Mouse (Mus musculus) hindbrain, embryonic 12.5 days (tissue): Measurements from ENCODE around the gene Prex1. TPM values are rescaled to one million over a fixed set of nuclear protein-coding genes. Genes with fewer than 3 reads are reported as not detected.
A peak's percentile ranks its signal among the peaks of the same experiment; 100 is the strongest.

Source experiments
- ATAC-seq: fragments of 200-750 bp; cut with Nextera tagmentation; 2 replicates; pipeline ENCODE4 v1.8.0; 2017; ENCODE audit warnings: moderate TSS enrichment; ENCODE audit not compliant: low FRiP score
- H3K27ac ChIP-seq: fragments of 300-500 bp; sonication (generic); 2 replicates; pipeline ENCODE4 v1.5.1; 2016; ENCODE audit warnings: mild to moderate bottlenecking
- H3K27me3 ChIP-seq: fragments of 300-500 bp; sonication (generic); 2 replicates; pipeline ENCODE4 v1.6.1; 2016; ENCODE audit warnings: mild to moderate bottlenecking
- H3K36me3 ChIP-seq: fragments of 300-500 bp; sonication (generic); 2 replicates; pipeline ENCODE4 v1.6.1; 2016; ENCODE audit warnings: mild to moderate bottlenecking
- H3K4me1 ChIP-seq: fragments of 300-500 bp; sonication (generic); 2 replicates; pipeline ENCODE4 v1.6.1; 2016
- H3K4me2 ChIP-seq: fragments of 300-500 bp; sonication (generic); replicated peaks from 2 replicates; pipeline ENCODE4 v1.6.1; 2016; ENCODE audit warnings: mild to moderate bottlenecking
- H3K4me3 ChIP-seq: fragments of 300-500 bp; sonication (generic); 2 replicates; pipeline ENCODE4 v1.5.1; 2016; ENCODE audit warnings: mild to moderate bottlenecking
- H3K9ac ChIP-seq: fragments of 300-500 bp; sonication (generic); 2 replicates; pipeline ENCODE4 v1.6.1; 2016; ENCODE audit warnings: mild to moderate bottlenecking, moderate library complexity
- H3K9me3 ChIP-seq: fragments of 300-500 bp; sonication (generic); replicated peaks from 2 replicates; pipeline ENCODE4 v1.6.1; 2016; ENCODE audit warnings: mild to moderate bottlenecking
- WGBS: fragments of 180-500 bp; shearing (Covaris S2); methylation state at CpG from one replicate; pipeline ENCODE4 v1.1.7; 2016; 5-methylcytosine and 5-hydroxymethylcytosine counted together
- polyA plus RNA-seq: library from polyadenylated mRNA; unstranded; fragments of >200 nt; fragmentation: Nextera tagmentation; extraction: Ambion mirVana; gene quantifications from 2 replicates; pipeline ENCODE4 v1.2.1, GENCODE M21; 2016

The Prex1 gene
- polyA plus RNA-seq, 1 experiment from 2014 or later, result 43.8 TPM

DNA sequence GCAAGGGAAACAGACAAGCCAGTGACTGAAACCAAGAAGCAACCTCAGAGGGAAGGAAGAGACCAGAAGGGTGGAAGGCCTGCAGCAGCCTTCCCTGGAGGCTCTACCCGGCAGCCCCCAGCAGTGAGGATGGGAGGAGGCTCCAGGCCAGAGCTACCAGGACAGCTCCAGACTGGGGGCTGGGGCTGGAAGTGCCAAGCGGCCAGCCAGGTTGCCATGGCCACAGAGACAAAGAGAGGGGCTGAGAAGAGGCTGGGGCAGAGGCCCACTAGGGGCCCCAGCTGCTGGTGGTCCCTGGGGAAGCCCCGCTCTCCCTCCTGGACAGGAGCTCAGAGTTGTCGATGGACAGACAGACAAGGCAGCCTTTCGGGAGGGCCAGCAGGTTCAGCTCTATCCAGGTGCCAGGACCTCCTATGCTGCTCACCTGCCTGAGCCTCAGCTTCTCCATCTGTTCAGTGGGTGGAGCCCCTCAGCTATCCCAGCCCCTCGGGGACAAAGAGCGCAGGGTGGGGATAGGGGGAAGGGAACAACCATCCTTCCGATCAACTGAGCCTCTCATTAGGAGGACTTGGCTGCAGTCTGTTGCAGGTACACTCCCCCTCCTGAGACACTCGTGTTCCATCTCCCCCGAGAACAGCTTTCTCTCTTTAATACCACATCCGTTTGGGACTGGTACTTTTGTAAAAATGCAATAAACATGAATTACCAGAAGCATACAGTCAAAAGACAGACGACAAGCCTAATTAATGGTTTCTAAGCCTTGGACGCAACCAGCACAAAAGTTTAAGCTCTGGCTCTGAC is 34.5 kb downstream of the Prex1 start:
- Histone ChIP-seq H3K36me3 (no peaks in the 10 kb centered on the region), H3K4me1 (peaks cover 80% of the 10 kb centered on the region), H3K9ac (0 out of 2 replicates have a peak overlapping the region, but pooled peaks have one; percentile 35), H3K27ac (peak overlapping the region; percentile 82), H3K4me2 (peak overlapping the region; percentile 31), H3K9me3 (no peaks in the 10 kb centered on the region), H3K4me3 (no peak overlapping the region; the same call in 1 of the 2 replicates), H3K27me3 (no peaks in the 10 kb centered on the region; the same call in 1 of the 2 replicates)
- 23% methylated on average over 12 of the region's 13 CpGs for WGBS
- ATAC-seq, result peak; percentile 84

DNA sequence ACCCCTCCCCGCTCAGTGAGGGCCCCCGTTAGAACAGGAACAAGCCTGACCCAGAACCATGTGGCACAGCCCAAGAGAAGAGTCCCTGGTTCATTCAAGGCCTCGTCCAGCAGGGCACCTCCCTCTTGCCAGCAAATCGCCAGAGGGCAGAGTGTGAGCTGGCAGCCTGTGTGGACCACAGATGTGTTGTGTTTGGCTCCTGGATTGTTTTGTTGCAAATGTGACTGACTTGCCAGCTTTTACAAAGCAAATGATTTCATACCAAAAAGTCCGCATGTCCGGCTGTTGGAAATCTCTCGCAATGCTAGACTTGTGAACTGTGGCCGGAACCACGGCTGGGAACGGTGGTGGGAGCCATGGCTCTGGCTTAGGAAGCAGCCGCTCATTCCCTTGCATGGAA is 36.7 kb downstream of the Prex1 start:
- no peak for ATAC-seq

DNA sequence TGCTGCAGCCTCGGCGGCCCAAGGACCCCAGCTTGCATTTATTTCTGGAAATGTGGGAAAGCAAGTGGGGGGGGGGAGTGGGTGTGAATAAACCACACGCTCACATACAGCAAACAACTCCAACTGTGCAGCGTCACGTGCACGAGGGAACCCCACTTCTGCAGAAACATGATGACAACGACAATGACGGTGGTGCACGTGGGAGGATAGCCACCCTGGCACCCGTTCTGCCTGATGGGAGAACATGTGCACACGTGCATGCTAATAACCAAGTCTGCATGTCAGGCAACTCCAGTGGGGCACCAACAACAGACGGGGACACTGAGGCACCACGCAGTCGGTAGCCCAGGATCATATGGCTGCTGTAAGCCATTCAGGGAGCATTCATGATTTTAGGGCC is 37.1 kb downstream of the Prex1 start:
- H3K9me3 ChIP-seq, result no peaks in the 10 kb centered on the region
- H3K9ac ChIP-seq, result no peak overlapping the region
- H3K27me3 ChIP-seq, result no peaks in the 10 kb centered on the region; the same call in 1 of the 2 replicates
- H3K27ac ChIP-seq, result peak overlapping the region; percentile 68; the same call in 1 of the 2 replicates
- no peak overlapping the region for H3K4me3 ChIP-seq
- peaks cover 72% of the 10 kb centered on the region for H3K4me1 ChIP-seq
- WGBS, result 69% methylated on average over 14 of the region's 14 CpGs
- H3K4me2 ChIP-seq, result peak overlapping the region; percentile 38
- no peaks in the 10 kb centered on the region for H3K36me3 ChIP-seq
- ATAC-seq, result no peak

More for the DNA sequence above, 36.7 kb downstream of the Prex1 start:
- Histone ChIP-seq H3K4me2 (peak overlapping the region; percentile 38; the same call in 1 of the 2 replicates), H3K9me3 (no peaks in the 10 kb centered on the region), H3K27me3 (no peaks in the 10 kb centered on the region; the same call in 1 of the 2 replicates), H3K27ac (peak overlapping the region; percentile 66), H3K4me3 (no peak overlapping the region), H3K36me3 (no peaks in the 10 kb centered on the region), H3K4me1 (peaks cover 68% of the 10 kb centered on the region), H3K9ac (no peak overlapping the region)
- WGBS, result 78% methylated on average over 11 of the region's 11 CpGs

DNA sequence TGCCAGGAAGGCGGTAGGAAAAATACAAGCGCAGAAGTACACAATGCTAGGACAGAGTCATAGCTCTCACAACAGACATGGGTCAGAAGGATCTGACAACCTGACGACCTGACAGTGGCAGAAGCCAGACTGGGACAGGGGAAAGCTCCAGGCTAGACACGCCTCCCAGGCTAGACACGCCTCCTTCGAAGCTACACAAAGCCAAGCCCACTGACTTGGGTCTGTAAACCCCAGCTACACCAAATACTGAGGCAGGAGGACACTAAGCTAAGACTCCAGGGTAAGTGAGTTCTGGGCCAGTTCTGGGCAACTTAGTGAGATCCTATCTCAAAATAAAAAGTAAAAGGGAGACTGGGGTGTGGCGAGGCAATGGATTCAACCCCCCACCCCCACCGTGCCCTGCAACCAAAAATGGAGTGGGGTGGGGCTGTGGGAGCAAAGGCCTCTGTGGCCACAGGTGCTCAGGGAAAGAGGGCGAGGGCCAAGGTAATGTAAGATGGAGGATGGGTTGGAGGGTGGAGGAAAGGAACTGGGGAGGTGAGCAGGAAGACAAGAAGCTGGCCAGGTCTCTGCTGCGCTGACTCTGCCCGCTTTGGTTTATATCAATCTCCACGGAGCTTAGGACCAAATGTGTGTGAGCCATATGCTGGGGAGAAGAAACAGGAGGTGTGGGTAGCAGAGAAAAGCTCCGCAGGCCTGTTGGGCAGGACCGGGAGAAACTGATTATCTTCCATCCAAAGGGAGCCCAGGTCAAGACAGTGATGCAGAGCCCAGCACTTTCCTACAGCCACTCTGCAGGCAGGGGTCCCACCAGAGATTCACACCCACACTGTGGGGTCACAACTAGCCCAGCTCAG is 37.8 kb downstream of the Prex1 start:
- Histone ChIP-seq H3K4me3 (no peak overlapping the region), H3K9ac (peak overlapping the region; percentile 36; the same call in 1 of the 2 replicates), H3K4me1 (peaks cover 79% of the 10 kb centered on the region), H3K36me3 (no peaks in the 10 kb centered on the region), H3K27ac (peak overlapping the region; percentile 68), H3K27me3 (no peaks in the 10 kb centered on the region; the same call in 1 of the 2 replicates), H3K9me3 (no peaks in the 10 kb centered on the region), H3K4me2 (peak overlapping the region; percentile 38)
- ATAC-seq, result no peak
- WGBS, result 40% methylated on average over 14 of the region's 14 CpGs

DNA sequence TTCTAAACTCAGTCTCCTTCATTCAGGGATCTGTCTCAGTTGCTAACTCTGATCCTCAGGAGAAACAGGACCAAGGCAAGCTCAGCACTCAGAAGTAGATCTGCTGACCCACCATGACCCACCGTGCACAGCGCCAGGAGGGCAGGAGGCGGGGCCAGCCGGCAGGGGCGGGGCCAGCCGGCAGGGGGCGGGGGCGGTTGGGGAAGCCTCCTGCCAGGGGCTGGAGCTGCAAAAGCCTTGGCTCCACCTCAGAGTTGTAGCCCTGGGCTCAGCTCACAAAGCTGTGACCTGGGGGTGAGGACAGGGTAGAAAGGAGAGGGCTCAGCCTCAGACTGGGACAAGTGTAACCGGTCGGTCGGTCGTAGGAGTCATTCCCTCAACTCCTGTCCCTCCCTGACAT is 38.9 kb downstream of the Prex1 start:
- no peak overlapping the region for H3K9ac ChIP-seq
- H3K4me3 ChIP-seq, result no peak overlapping the region
- ATAC-seq, result no peak
- no peaks in the 10 kb centered on the region for H3K36me3 ChIP-seq
- 5% methylated on average over 12 of the region's 12 CpGs for WGBS
- H3K9me3 ChIP-seq, result no peaks in the 10 kb centered on the region
- peak overlapping the region; percentile 68 for H3K27ac ChIP-seq
- H3K27me3 ChIP-seq, result no peaks in the 10 kb centered on the region; the same call in 1 of the 2 replicates
- peaks cover 80% of the 10 kb centered on the region for H3K4me1 ChIP-seq
- H3K4me2 ChIP-seq, result no peak overlapping the region

DNA sequence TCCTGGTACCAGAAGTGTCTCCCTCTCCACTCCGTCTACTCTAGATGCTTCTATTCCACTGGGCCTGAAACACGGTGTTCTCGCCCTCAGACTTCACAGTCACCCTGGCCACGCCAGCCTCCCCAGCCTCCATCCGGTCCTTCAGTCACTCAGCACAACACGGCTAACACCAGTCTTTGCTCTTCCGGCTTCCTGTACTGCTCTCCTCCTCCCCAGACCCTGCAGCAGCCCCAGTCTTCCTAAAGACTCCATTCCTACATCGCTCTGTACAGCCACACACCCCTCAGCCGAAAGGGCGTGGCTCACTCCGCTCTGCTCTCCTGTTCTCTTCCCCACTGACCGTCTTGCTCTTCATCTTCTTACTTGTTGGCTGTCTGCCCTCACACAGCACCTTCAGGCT is 39.7 kb downstream of the Prex1 start:
- Histone ChIP-seq H3K9me3 (no peaks in the 10 kb centered on the region), H3K4me1 (peaks cover 80% of the 10 kb centered on the region), H3K36me3 (no peaks in the 10 kb centered on the region), H3K9ac (no peak overlapping the region), H3K4me3 (no peak overlapping the region), H3K27me3 (no peaks in the 10 kb centered on the region; the same call in 1 of the 2 replicates), H3K27ac (0 out of 2 replicates have a peak overlapping the region, but pooled peaks have one; percentile 9), H3K4me2 (no peak overlapping the region)
- no peak for ATAC-seq
- WGBS, result 86% methylated on average over 12 of the region's 12 CpGs

DNA sequence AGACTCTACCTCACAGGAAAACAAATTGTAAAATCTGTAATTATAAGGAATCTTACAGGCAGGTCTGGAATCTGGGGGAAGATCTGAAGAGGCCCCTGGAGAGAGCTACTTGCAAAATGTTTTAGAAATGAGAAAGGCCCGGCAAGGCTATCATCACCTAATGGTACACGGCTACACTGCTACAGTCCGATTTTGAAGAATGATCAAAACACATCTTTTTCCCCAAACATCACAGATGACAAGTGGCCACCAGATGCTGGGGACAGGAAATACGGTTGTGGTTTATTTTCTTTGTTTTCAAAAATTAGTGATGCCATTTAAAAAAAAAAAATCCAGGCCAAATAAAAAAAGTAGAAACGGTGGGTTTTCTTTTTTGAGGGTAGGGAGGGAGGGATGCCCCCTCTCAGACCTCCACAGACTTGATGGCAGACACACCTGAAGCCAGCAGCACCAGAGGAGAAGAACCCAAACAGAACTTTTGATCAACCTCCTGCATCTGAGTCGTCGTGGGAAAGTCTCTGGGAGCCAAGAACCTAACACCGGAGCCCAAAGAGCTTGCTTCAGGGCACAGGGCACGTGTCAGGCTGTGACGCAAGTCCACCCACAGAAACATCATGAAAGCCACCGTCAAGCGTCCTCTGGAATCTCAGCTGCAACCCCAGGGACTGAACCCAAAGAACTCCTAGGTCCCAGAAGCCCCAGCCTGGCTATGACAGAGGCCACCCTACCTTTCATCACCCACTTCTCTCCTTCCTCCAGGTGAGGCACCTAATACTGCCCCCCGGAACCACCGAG is 41.3 kb downstream of the Prex1 start:
- Histone ChIP-seq H3K9me3 (no peaks in the 10 kb centered on the region), H3K27me3 (no peaks in the 10 kb centered on the region), H3K9ac (no peak overlapping the region), H3K27ac (peak overlapping the region; percentile 70), H3K4me1 (peaks cover 85% of the 10 kb centered on the region), H3K4me3 (no peak overlapping the region), H3K36me3 (no peaks in the 10 kb centered on the region), H3K4me2 (no peak overlapping the region)
- no peak for ATAC-seq
- 73% methylated on average over 14 of the region's 14 CpGs for WGBS

DNA sequence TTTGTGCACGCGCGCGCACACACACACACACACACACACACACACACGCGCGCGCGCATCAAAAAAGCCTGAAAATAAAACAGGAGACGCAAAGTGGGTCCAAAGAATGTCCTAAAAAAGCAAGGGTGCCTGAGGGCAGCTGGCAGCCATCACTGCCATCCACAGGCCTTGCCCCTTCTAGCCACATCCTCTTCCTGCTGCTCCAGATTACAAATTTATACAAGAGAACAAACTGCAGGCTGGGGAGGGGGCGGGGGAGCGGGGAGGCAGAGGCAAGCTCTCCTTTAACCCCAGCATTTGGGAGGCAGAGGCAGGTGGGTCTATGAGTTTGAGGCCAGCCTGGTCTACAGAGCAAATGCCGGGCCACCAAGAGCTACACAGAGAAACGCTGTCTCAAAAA is 42.0 kb downstream of the Prex1 start:
- H3K9ac ChIP-seq, result no peak overlapping the region
- H3K4me2 ChIP-seq, result no peak overlapping the region
- peak overlapping the region; percentile 70 for H3K27ac ChIP-seq
- no peaks in the 10 kb centered on the region for H3K9me3 ChIP-seq
- 89% methylated on average over 14 of the region's 14 CpGs for WGBS
- no peaks in the 10 kb centered on the region for H3K27me3 ChIP-seq
- no peaks in the 10 kb centered on the region for H3K36me3 ChIP-seq
- ATAC-seq, result no peak
- H3K4me3 ChIP-seq, result no peak overlapping the region
- peaks cover 81% of the 10 kb centered on the region for H3K4me1 ChIP-seq

DNA sequence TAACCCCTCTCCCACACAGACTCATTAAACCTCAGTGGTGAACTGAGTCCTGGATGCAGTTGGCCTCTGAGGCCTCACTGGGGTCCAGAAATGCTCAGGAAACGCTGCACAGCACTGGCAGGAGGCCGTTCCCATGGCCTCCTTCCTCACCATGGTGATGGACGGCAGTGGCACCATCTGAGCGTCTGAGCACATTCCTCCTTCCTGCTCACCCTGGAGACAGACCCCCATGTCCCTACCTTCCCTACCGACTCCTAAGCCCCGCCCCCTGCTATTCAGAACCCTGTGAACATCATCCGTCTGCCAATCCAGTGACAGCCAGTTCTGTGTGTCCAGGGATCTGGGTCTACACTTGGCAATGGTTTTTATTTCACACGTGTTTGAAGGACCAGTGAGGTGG is 42.6 kb downstream of the Prex1 start:
- Histone ChIP-seq H3K27ac (peak overlapping the region; percentile 70), H3K4me2 (no peak overlapping the region)
- WGBS, result 7% methylated on average over 8 of the region's 8 CpGs

DNA sequence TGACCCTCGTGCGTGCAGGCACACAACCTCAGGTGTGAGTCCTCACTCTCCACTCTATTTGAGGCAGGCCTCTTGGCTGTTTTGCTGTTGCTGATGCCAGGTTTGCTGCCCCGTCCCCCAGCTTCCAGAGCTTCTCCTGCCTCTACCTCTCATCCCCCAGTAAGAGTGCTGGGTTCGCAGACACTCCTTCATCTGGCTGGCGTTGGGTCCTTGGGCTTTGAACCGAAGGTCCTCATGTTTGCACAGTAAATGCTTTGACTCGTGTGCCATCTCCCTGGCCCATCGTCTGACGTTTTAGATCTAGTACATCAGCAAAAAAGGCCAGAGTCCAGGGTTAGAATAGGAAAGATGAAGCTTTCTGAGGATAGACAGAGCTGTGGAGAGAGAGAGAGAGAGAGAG is 43.7 kb downstream of the Prex1 start:
- 77% methylated on average over 9 of the region's 9 CpGs for WGBS
- H3K27me3 ChIP-seq, result no peaks in the 10 kb centered on the region
- H3K9ac ChIP-seq, result no peak overlapping the region
- ATAC-seq, result no peak
- H3K36me3 ChIP-seq, result no peaks in the 10 kb centered on the region
- peak overlapping the region; percentile 49; the same call in 1 of the 2 replicates for H3K27ac ChIP-seq
- H3K4me2 ChIP-seq, result no peak overlapping the region
- peaks cover 75% of the 10 kb centered on the region for H3K4me1 ChIP-seq
- no peaks in the 10 kb centered on the region for H3K9me3 ChIP-seq
- no peak overlapping the region for H3K4me3 ChIP-seq

More for the DNA sequence above, 42.6 kb downstream of the Prex1 start:
- Histone ChIP-seq H3K9me3 (no peaks in the 10 kb centered on the region), H3K4me1 (peaks cover 81% of the 10 kb centered on the region), H3K36me3 (no peaks in the 10 kb centered on the region), H3K9ac (no peak overlapping the region), H3K27me3 (no peaks in the 10 kb centered on the region), H3K4me3 (no peak overlapping the region)
- peak; percentile 73 for ATAC-seq

DNA sequence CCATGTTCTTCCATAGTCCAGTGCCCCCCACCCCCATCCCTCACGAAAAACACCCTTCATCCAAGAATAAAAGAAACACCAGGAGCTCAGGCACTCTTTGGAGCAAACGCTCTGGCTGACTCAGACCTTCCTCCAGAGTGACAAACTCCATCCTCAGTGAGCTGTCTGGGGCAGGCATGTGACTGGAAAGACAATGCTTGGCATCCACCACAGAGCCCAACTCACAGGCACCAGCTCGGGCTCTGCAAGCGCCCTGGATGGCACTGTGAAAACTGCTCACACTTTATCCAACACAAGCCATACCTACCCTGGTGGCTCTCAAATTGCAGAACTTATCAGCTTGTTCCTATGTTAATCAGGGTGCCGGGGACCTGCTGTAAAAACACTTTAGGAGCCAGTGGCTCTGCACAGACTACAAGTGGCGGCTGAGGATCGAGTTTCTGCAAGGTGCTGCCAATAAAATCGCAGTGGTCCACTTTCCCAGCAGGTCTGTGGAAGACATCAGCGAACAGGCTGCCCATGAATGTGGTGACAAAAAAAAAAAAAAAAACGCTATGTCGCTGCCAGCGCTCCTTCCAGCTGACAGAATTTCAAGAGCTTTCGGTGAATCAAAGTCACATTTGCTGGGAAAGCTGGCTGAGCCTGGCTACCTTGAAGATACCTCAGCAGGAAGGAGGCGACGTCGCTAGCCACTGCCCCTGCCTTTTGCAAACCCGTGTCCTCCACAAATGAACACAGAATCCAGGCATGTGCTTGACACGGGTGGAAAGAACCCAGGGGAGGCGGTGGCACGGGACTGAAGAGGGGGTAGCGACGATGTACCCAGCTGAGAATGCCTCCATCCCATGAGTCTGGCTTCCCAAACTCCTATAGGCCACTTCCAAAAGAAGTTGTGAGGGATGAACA is 45.6 kb downstream of the Prex1 start:
- Histone ChIP-seq H3K9ac (no peak overlapping the region), H3K4me1 (peaks cover 83% of the 10 kb centered on the region), H3K9me3 (no peaks in the 10 kb centered on the region), H3K27me3 (no peaks in the 10 kb centered on the region), H3K4me3 (no peak overlapping the region), H3K36me3 (no peaks in the 10 kb centered on the region), H3K27ac (peak overlapping the region; percentile 71), H3K4me2 (no peak overlapping the region)
- peak; percentile 42; the same call in 1 of the 2 replicates for ATAC-seq
- WGBS, result 29% methylated on average over 22 of the region's 22 CpGs
